Mouse (Mus musculus) kidney, postnatal 0 days (tissue): Measurements from ENCODE around the gene Msl3l2. TPM values are rescaled to one million over a fixed set of nuclear protein-coding genes. Genes with fewer than 3 reads are reported as not detected.

ENCODE experiments used
- ATAC-seq: fragments of 200-750 bp; cut with Nextera tagmentation; replicated peaks from 2 replicates; pipeline ENCODE4 v1.8.0; 2017; ENCODE audit warnings: low read depth, moderate number of reproducible peaks, moderate TSS enrichment, moderate library complexity; ENCODE audit not compliant: low FRiP score
- DNase-seq: peaks from one replicate; pipeline ENCODE4 v3.0.0-alpha.2; 2016; ENCODE audit warnings: low spot score
- H3K27ac ChIP-seq: fragments of 300-500 bp; sonication (generic); 2 replicates; pipeline ENCODE4 v1.5.1; 2014; ENCODE audit warnings: mild to moderate bottlenecking
- H3K27me3 ChIP-seq: fragments of 300-500 bp; sonication (generic); 2 replicates; pipeline ENCODE4 v1.6.1; 2014; ENCODE audit warnings: low read length, mixed read lengths; ENCODE audit not compliant: insufficient read depth
- H3K36me3 ChIP-seq: fragments of 300-500 bp; sonication (generic); 2 replicates; pipeline ENCODE4 v1.6.1; 2014; ENCODE audit warnings: low read length, mixed read lengths; ENCODE audit not compliant: insufficient read depth
- H3K4me1 ChIP-seq: fragments of 300-500 bp; sonication (generic); replicated peaks from 2 replicates; pipeline ENCODE4 v1.6.1; 2014; ENCODE audit warnings: antibody characterized with exemption, low read length, mixed read lengths; ENCODE audit not compliant: insufficient read depth
- H3K4me2 ChIP-seq: fragments of 300-500 bp; sonication (generic); 2 replicates; pipeline ENCODE4 v1.6.1; 2014; ENCODE audit warnings: mild to moderate bottlenecking, low read length, moderate library complexity, mixed read lengths
- H3K4me3 ChIP-seq: fragments of 300-500 bp; sonication (generic); replicated peaks from 2 replicates; pipeline ENCODE4 v1.5.1; 2014; ENCODE audit warnings: low read depth, low read length
- H3K9ac ChIP-seq: fragments of 300-500 bp; sonication (generic); 2 replicates; pipeline ENCODE4 v1.6.1; 2014; ENCODE audit warnings: low read depth, low read length
- H3K9me3 ChIP-seq: fragments of 300-500 bp; sonication (generic); replicated peaks from 2 replicates; pipeline ENCODE4 v1.6.1; 2016; ENCODE audit warnings: low read length, inconsistent platforms, mixed read lengths
- CTCF ChIP-seq: IDR thresholded peaks from 2 replicates; pipeline ENCODE4 v1.5.1; 2016; ENCODE audit warnings: antibody characterized with exemption, low read depth, mild to moderate bottlenecking, moderate library complexity
- WGBS: fragments of 180-500 bp; shearing (Covaris S2); extraction: QIAGEN DNeasy Blood & Tissue Kit; methylation state at CpG from one replicate; pipeline ENCODE4 v1.1.7; 2014; 5-methylcytosine and 5-hydroxymethylcytosine counted together
- polyA plus RNA-seq: library from polyadenylated mRNA; unstranded; fragments of >200 nt; fragmentation: Nextera tagmentation; extraction: Ambion mirVana; gene quantifications from 2 replicates; pipeline ENCODE4 v1.2.1, GENCODE M21; 2015

The Msl3l2 gene
- polyA plus RNA-seq, 1 experiment from 2014 or later, result 7.6 TPM

- no peak overlapping the region for H3K27ac ChIP-seq
- 91% methylated on average over 1 of the region's 1 CpGs for WGBS
- no peak overlapping the region for H3K4me3 ChIP-seq
- no peak overlapping the region for H3K9ac ChIP-seq
- peak; percentile 22; the same call in 1 of the 2 replicates for TF ChIP-seq CTCF
- no peaks in the 10 kb centered on the region for H3K36me3 ChIP-seq
- H3K4me2 ChIP-seq, result no peak overlapping the region
- no peaks in the 10 kb centered on the region for H3K9me3 ChIP-seq
- no peak for DNase-seq
- H3K27me3 ChIP-seq, result no peaks in the 10 kb centered on the region
- no peaks in the 10 kb centered on the region for H3K4me1 ChIP-seq
- no peak for ATAC-seq
Measured at GRCm38 (mm10) chr10:56126972-56127371, 20.3 kb downstream of the Msl3l2 start.

GRCm38 (mm10) chr10:56129642-56130041 is 22.9 kb downstream of the Msl3l2 start:
- no peak overlapping the region for H3K9ac ChIP-seq
- H3K4me1 ChIP-seq, result no peaks in the 10 kb centered on the region
- H3K4me2 ChIP-seq, result no peak overlapping the region
- TF ChIP-seq CTCF, result no peak
- H3K27ac ChIP-seq, result no peak overlapping the region
- no peaks in the 10 kb centered on the region for H3K36me3 ChIP-seq
- DNase-seq (no peak), ATAC-seq (no peak)
- H3K4me3 ChIP-seq, result no peak overlapping the region
- no peaks in the 10 kb centered on the region for H3K27me3 ChIP-seq
- WGBS, result 93% methylated on average over 2 of the region's 2 CpGs
- H3K9me3 ChIP-seq, result no peaks in the 10 kb centered on the region

DNA sequence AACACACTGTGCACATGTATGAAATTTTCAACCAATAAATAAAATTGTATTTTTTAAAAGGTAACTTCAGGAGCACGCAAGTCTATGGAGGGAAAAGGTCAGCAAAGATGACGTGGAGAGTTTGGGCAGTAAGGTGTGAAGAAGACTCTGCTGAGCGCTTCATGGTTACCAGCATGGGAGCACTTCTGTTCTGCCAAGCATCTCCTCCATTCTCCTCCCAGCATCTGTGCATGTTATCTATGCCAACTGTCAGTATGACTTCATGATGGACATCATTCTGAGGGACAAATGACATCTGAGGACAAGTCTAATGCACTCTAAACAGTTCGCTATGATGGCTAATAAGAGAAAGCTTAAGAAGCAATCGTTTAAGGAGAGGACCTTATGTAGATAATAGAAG is 30.5 kb downstream of the Msl3l2 start:
- Histone ChIP-seq H3K4me3 (no peak overlapping the region), H3K4me1 (no peaks in the 10 kb centered on the region), H3K27ac (no peak overlapping the region), H3K27me3 (no peaks in the 10 kb centered on the region), H3K9me3 (no peaks in the 10 kb centered on the region), H3K9ac (no peak overlapping the region), H3K36me3 (no peaks in the 10 kb centered on the region), H3K4me2 (no peak overlapping the region)
- 94% methylated on average over 5 of the region's 5 CpGs for WGBS
- TF ChIP-seq CTCF, result no peak
- DNase-seq (no peak), ATAC-seq (no peak)

DNA sequence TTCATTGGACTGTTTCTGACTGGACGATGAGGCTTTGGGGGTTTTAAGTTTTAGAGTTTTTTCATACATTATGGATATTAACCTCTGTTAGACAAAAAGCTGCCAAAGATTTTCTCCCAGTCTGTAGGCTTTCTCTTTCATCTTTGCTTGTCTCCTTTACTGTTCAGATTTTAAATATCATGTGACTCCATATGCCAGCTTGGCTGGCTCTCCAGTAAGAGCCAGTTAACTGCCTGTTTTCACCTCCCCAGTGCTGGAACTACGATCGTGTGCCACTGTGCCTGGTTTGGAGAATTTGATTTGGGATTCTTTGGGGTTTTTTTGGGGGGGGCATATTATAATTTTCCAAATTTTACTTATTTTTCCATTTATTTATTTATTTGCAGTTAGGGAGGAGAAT is 42.2 kb downstream of the Msl3l2 start:
- Histone ChIP-seq H3K4me2 (no peak overlapping the region), H3K27me3 (no peaks in the 10 kb centered on the region), H3K9ac (no peak overlapping the region), H3K4me1 (no peaks in the 10 kb centered on the region), H3K36me3 (no peaks in the 10 kb centered on the region), H3K4me3 (no peak overlapping the region), H3K27ac (no peak overlapping the region), H3K9me3 (no peaks in the 10 kb centered on the region)
- DNase-seq (no peak), ATAC-seq (no peak)
- WGBS, result 96% methylated on average over 3 of the region's 3 CpGs
- no peak for TF ChIP-seq CTCF

DNA sequence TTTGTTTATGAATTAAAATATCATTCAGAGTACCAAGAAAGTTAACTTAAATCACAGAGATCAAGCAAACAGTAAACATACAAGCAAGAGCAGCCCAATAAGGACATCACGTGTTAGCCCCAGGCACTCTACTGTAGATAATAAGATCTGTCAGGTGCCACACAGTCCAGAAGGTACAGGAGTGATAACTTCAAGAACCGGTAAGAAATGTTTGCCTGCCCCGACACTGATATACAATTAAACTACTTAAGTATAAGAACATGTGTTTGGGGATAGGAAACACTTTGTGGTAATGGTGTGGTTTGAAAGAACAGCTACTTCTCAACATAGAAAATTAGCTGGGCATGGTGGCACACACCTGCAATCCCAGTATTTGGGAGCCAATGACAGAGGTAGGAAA is 50.2 kb downstream of the Msl3l2 start:
- H3K9ac ChIP-seq, result no peak overlapping the region
- H3K27me3 ChIP-seq, result no peaks in the 10 kb centered on the region
- WGBS, result 89% methylated on average over 3 of the region's 3 CpGs
- ATAC-seq (no peak), DNase-seq (no peak)
- H3K4me2 ChIP-seq, result no peak overlapping the region
- no peak overlapping the region for H3K27ac ChIP-seq
- no peaks in the 10 kb centered on the region for H3K9me3 ChIP-seq
- no peaks in the 10 kb centered on the region for H3K4me1 ChIP-seq
- no peak overlapping the region for H3K4me3 ChIP-seq
- no peak for TF ChIP-seq CTCF
- no peaks in the 10 kb centered on the region for H3K36me3 ChIP-seq

DNA sequence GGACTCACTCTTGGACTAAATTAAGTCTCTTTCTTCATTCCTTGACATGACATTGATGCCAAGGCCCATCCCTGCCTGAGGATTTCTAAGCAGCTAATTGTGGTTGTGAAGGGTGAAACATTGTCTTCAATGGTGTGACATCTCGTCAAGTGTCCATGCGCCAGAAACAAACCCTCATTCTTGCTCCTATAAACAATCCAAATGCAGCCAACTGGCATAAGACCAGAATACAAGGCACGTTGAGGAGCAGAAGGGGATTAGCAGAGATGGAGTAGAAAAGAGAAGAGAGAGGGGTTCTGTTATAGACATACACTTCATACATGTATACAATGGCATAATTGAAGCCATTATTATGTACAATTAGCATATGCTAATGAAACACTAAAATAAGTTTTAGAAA is 51.5 kb downstream of the Msl3l2 start:
- no peak overlapping the region for H3K9ac ChIP-seq
- H3K36me3 ChIP-seq, result no peaks in the 10 kb centered on the region
- no peak overlapping the region for H3K27ac ChIP-seq
- no peaks in the 10 kb centered on the region for H3K27me3 ChIP-seq
- H3K4me1 ChIP-seq, result no peaks in the 10 kb centered on the region
- ATAC-seq (no peak), DNase-seq (no peak)
- H3K4me2 ChIP-seq, result no peak overlapping the region
- H3K9me3 ChIP-seq, result no peaks in the 10 kb centered on the region
- no peak for TF ChIP-seq CTCF
- H3K4me3 ChIP-seq, result no peak overlapping the region
- 70% methylated on average over 3 of the region's 3 CpGs for WGBS

DNA sequence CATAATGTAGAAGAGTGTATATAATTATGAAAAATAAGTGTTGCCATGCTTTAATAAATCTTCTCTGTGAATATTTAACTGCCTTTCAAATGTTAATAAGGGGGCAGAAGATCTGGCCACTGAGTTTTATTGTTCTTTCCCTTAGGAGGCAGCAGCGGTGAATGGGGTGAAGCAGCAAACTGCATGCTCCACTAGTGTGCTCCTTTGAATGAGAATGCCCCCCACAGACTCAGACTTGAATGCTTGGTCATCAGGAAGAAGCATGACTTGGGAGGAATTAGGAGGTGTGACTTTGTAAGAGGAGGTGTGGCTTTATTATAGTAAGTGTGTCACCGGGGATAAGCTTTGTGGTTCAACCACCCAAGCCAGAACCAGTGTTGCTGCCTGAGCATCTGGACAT is 52.0 kb downstream of the Msl3l2 start:
- Histone ChIP-seq H3K27ac (no peak overlapping the region), H3K27me3 (no peaks in the 10 kb centered on the region), H3K9ac (no peak overlapping the region), H3K9me3 (no peaks in the 10 kb centered on the region), H3K4me2 (no peak overlapping the region), H3K36me3 (no peaks in the 10 kb centered on the region), H3K4me1 (no peaks in the 10 kb centered on the region), H3K4me3 (no peak overlapping the region)
- TF ChIP-seq CTCF, result no peak
- DNase-seq (peak; percentile 5), ATAC-seq (no peak)
- WGBS, result 72% methylated on average over 2 of the region's 2 CpGs
